Mouse (Mus musculus) CD4-positive helper T cell, adult 2 months (primary cell): ENCODE data around the gene Izumo1.

Source experiments
- DNase-seq: peaks from one replicate; pipeline ENCODE4 v3.0.0-alpha.2; 2012; ENCODE audit warnings: low read depth, missing footprints, low spot score

Izumo1 gene

GRCm38 (mm10) chr7:45621443-45621842, at the start of gene Izumo1:
TSS of gene Izumo1 (plus strand) at chr7:45621811.
- peak; percentile 31 for DNase-seq

- DNase-seq = no peak
These were observed 49.6 kb upstream of the Izumo1 start for GRCm38 (mm10) chr7:45571966-45572365.

DNA sequence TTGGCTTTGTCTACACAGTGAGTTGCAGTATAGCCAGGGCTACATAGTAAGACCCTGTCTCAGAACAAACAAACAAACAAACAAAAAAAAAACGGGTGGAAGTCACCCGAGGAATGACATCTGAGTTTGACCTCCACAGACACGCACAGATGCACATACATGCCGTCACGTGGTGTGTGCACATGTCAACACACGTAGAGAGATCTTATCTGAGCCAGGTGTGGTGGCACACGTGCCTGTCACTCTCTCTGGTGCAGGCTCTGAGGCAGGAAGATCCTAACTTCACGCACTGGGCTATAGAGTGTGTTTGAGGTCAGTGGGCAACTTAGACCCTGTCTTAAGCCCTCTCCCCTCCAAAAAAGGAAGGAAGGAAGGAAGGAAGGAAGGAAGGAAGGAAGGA, 47.7 kb upstream of the Izumo1 start:
- peak; percentile 69 for DNase-seq

GRCm38 (mm10) chr7:45574472-45575379, 46.9 kb upstream of the Izumo1 start:
- DNase-seq = no peak

GRCm38 (mm10) chr7:45585923-45586322, 35.7 kb upstream of the Izumo1 start:
- no peak for DNase-seq

DNA sequence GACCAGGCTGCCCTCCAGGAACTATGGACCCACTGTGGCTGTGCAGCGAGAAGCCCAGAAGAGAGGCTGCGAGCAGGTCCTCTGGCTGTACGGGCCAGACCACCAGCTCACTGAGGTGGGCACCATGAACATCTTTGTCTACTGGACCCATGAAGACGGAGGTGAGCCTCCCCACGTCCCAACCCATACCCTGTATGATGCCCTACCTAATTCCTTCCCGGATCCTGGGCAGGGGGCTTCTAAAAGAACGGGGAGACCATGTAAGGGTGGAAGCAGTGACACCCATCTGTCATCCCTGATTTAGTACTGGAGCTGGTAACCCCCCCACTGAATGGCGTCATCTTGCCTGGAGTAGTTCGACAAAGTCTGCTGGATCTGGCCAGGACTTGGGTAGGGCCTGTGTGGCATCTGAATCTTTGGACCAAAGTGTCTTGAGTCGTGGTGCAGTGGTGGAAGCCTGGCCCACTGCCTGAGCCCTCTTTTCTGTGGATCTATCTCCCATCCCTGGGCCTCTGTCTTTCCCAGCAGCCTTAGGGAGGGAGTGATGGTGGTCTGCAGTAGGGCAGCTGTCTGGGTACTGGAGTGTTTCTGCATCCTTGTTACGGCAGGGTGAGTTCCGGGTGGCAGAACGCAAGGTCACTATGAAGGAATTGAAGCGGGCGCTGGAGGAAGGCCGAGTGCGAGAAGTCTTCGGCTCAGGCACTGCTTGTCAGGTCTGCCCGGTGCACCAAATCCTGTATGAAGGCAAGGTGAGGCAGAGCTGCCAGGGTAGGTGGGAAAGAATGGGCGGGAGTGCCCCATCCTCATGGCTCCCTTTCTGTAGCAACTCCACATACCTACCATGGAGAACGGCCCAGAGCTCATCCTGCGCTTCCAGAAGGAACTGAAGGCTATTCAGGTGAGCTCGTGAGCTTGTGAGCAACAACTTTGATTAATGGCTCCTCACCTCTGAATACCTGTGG, 33.7 kb upstream of the Izumo1 start:
- no peak for DNase-seq

DNA sequence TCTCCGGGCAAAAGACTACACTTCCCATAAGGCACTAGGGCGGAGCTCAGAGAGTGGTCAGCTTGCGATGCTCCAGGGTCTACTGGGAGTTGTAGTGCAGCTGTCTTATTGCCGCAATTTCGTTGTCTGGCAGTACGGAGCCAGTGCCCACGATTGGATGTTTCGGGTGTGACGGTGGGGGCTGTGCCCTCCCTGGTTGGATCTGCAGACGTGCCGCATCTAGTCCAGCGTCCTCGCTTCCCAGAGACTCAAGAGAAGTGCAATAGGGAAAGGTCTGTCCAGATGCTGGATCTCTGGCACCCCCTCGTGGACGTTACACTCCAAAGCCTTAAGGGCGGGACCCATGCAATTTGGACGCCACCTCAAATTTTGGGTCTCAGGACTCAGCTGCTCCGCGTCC, 32.4 kb upstream of the Izumo1 start:
- peak; percentile 71 for DNase-seq

- no peak for DNase-seq
These were observed 31.7 kb upstream of the Izumo1 start for GRCm38 (mm10) chr7:45589898-45590297.

DNA sequence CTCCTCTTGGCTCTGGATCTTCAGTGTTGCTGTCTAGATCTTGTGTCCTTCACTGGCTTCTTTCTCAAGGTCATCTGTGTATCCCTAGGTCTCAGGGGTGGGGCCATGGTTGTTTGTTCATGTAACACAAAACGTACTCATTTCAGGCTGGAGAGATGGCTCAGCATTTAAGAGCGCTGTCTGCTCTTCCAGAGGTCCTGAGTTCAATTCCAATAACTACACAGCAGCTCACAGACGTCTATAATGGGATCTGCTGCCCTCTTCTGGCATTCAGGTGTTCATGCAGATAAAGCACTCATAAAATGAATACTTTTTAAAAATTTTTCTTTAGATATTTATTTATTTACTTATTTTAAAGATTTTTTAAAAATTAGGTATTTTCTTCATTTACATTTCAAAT, 30.7 kb upstream of the Izumo1 start:
- peak; percentile 24 for DNase-seq

GRCm38 (mm10) chr7:45591880-45592279, 29.7 kb upstream of the Izumo1 start:
- DNase-seq = peak; percentile 77

DNA sequence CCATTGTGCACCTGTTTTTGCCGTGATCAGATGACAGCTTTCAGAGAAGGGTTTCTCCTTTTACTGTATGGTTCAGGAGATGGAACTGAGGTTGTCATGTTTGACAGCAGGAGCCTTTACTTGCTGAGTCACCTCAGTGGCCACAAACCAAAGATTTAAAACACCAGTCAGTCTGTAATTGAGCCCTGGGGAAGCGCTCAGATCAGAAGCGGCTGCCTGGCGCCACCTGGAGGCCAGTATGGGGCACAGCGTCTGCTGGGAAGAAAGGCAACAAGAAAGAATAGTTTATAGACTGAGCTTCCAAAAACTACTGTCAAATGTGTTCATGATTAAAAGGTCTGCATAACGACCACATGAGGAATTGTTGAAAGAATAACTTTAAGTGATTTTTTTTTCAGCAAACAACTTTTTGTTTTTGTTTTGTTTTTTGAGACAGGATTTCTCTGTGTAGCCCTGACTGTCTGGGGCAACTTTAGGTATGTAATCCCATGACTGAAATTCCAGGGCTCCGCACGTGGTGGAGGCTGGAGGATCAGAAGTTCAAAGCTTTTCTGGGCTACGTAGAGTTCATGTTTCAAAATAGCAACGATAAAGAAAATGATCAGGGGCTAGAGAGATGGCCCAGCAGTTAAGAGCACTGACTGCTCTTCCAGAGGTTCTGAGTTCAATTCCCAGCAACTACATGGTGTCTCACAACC, 28.3 kb upstream of the Izumo1 start:
- peak; percentile 81 for DNase-seq

DNA sequence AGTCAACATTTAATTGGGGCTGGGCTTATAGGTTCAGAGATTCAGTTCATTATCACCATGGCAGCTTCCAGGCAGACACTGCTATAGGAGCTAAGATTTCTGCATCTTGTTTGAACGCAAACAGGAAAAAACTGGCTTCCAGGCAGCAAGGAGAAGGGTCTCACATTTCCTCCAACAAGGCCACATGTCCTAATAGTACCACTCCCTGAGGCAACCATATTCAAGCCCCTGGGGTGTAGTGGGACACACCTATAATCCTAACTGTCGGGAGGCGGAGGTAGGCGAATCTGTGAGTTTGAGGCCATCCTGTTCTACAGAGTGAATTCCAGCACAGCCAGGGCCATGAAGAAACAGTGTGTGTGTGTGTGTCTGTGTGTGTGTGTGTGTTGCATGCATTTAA, 26.4 kb upstream of the Izumo1 start:
- DNase-seq = no peak

DNA sequence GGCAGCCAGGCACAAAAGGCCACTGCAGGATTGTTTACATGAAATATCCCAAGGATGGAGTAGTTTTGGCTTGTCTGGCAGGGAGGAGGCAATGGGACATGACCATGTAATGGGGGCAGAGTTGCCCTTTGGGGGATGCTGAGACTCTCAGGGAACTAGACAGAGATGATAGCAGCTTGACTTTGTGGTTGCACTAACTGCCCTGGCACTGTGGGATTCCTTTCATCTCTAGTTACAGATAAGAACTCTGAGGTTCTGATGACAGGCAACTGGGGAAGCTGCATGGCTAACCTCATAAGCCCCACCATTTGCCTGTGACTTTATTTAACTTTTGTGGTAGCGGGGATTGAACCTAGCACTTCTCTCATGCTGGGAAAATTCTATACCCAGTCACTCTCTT, 25.5 kb upstream of the Izumo1 start:
- no peak for DNase-seq

DNA sequence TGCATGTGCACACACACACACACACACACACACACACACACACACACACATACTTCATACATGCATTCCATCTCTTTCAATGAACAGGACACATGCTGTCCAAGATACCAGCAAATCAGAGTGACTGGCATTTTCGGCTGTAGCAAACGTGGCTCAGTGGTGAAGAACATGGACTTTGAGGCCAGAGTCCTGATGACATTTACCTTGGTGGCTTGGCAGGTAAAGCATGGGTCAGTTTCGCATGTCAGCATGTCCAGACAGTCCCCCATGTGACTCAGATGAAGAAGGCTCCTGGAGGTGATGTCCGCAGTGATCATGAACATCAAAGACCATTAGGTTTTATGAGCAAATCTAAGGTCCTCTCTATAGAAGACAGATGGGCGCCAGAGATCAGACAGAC, 24.6 kb upstream of the Izumo1 start:
- DNase-seq = no peak

DNA sequence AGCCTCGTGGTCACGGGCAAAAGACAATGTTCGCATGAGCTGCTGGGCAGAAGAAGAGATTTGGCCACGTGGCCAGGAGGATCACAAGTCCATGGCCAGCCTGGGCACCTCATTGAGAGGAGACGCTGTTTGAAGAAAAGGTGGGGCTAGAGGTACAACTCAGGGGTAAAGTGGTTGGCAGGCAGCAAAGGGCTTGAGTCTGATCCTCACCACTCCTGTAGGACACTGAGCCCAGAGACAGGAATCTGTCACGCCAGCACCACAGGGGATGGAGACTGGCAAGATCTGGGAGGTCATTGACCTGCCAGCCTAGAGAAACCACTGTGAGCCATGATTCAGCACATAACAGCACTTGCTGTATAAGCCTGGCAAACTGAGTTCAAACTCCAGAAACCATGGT, 24.1 kb upstream of the Izumo1 start:
- DNase-seq = no peak

DNA sequence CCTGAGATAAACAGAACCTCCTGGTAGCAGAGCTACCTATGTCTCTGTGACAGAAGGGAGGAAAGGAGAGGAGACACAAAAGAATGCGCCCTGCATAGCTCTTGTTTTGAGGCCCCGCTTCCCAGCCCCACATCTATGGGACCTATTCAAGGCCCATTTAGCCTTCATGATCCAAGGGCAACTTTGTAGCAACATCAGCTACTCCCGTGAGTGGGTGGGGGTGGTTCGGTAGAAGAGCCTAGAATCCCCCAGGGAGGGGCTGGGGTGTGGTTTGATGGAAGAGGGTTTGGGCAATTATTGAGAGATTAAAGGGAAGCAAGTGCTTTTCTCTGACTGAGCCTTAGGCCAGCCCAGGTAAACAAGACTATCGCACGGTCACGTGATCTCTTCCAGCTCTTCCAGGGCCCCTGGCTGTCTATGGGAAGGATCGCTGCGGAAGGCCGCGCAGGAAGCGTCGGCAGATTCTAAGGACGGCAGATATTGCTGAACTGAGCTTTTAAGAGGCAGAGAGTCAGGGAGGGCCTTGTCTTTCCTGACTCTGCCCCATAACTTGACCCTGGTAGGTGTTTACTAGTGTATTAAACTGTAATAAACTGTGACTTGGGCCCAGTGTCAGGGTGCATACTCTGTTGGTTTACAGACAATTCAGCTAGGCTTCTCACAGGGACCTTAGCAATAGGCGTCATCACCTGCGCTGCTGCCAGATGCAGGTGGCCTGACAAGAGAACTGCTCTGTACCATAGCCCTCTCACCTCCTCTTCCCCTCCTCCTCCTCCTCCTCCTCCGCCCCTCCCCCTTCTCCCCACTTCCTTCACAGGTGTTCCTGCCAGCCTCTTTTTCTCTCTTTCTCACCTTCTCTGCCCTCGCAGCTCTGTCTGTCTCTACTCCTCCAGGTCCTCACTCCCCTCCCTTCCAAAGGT, 22.4 kb upstream of the Izumo1 start:
- no peak for DNase-seq

GRCm38 (mm10) chr7:45605704-45606289, 15.8 kb upstream of the Izumo1 start:
- no peak for DNase-seq

DNA sequence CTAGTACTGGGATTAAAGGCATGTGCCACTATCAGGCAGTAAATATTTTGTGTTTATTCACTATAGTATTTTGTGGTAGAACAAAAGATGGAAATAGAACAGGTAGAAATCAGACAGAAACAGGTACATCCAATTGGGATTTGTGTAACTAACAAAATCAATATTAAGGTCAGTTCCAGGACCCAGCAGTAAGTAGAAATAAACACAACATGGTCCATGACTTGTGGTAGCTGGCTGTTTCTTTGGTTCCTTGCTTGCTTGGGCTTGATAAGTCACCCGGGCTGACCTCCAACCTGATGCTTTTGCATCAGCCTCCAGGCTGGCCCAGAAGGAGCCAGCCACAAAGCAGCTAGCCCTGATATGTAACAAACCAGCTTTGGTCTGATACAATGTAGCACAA, 12.1 kb upstream of the Izumo1 start:
- no peak for DNase-seq

GRCm38 (mm10) chr7:45616277-45616676, 5.3 kb upstream of the Izumo1 start:
- DNase-seq = no peak

- DNase-seq = no peak
These were observed 4.4 kb upstream of the Izumo1 start, which contains the start of gene Fut1 for GRCm38 (mm10) chr7:45617042-45617695. TSS of gene Fut1 (plus strand) at chr7:45617289.
